Mouse (Mus musculus): Measurements from ENCODE around the gene Gm5152. TPM values are rescaled to one million over a fixed set of nuclear protein-coding genes. Genes with fewer than 3 reads are reported as not detected.
"Not testable (repeated sequence)": the region's sequence is repeated elsewhere in the genome, so short reads cannot be mapped to it uniquely, and the experiment has no call there.

Gm5152 gene
- not detected in 2 replicates for total RNA-seq (2015)
- total RNA-seq (2017): not detected in 2 replicates

DNA sequence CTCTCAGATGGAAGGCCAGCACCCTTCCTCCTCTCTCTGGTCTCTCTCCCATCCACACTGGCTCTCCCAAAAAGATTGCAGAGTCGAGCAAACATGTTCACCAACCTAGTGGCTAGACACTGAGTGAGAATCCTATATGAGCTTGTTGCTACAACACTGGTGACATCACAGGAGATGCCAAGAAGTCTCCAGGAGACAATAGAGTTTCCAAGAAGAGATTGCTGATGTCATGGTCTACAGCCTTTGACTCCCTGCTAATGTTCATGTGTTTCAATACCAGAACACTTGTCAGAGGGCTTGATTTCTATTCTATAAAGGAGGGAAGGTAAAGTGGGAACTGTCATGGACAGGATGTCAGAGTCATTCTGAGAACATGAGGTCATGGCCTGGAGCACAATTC is at the start of gene Gm5152:
Gene Gm5152, minus strand, starts transcription at position 101 of the 400 bp plus-strand sequence.
- ATAC-seq (replicated peaks; ENCODE audit: poor library complexity): not testable (repeated sequence)

GRCm38 (mm10) chr5:10254768-10255167 is 8.4 kb upstream of the Gm5152 start:
- not testable (repeated sequence) for ATAC-seq (replicated peaks; ENCODE audit: poor library complexity)

DNA sequence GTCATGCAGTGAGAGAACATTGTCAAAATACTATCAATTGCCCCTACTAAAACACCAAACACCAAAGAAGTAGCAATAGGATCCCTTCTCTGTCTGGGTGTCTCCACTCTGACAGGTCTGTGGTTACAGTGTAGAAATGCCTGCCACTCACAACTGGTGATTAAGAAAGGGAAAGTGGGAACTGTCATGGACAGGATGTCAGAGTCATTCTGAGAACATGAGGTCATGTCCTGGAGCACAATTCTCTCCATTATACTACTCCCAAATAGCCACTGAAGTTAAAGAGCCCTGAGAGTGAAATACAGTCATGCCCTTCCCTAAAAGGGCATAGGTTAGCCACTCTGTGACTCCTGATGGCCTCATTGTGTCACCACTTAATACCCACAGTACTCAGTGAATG is 556 bp downstream of the Gm5152 start:
- ATAC-seq (replicated peaks; ENCODE audit: poor library complexity): not testable (repeated sequence)

GRCm38 (mm10) chr5:10240436-10240835 is 5.9 kb downstream of the Gm5152 start:
- ATAC-seq (replicated peaks; ENCODE audit: poor library complexity): not testable (repeated sequence)

DNA sequence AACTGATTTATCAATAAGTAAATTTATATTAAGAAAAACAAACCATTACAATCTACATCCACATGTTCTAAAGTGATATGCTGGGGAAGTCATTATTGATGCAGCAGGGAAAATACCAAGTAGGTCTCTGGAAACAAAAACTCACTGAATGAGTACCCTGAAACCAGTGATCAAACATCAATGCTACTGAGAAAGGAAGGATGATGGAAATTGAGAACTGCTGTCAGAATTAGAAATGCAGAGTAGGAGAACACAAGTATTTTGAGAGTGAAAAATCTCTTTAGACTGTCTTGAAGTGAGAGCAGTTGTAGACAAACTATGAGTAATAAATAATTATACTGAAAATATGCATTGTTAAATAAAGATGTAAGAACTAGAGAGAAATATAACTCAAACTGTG is 26.0 kb downstream of the Gm5152 start:
- no peak for ATAC-seq (replicated peaks; ENCODE audit: poor library complexity)

DNA sequence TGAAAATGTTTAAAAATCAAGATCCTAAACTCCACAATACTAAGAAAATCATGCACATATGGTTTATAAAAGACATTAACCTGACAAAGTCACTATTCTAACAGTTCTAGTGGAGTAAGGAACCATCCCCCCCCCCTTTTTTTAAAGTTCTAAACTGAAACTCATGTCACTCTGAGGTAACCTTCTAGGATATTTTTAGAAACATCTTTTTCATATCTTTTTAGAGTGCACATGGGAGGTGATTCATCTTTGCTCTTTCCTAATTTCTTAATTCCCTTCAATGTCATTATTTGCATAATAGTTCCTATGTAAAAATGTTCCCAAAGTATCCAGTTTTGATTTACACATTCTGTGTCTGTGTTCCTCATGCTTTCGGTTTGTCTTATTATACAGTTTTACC is 43.3 kb downstream of the Gm5152 start:
- ATAC-seq (replicated peaks; ENCODE audit: poor library complexity): no peak

GRCm38 (mm10) chr5:10196880-10197279 is 49.4 kb downstream of the Gm5152 start:
- no peak for ATAC-seq (replicated peaks; ENCODE audit: poor library complexity)
